Mouse (Mus musculus): Measurements from ENCODE around the gene Cracr2a. TPM values are rescaled to one million over a fixed set of nuclear protein-coding genes. Genes with fewer than 3 reads are reported as not detected.

Gene Cracr2a
- polyA plus RNA-seq, 1 experiment: 15.4 TPM

GRCm38 (mm10) chr6:127531412-127532205 lies 29.5 kb upstream of the Cracr2a start:
- Histone ChIP-seq H3K4me1 (ENCODE audit: control insufficient read depth, insufficient read depth, low read length) (peaks cover 4% of the 10 kb centered on the region; the same call in 1 of the 2 replicates), H3K27ac (ENCODE audit: control insufficient read depth, insufficient read depth, low read depth, low read length, poor library complexity) (peak overlapping the region; percentile 73), H3K4me3 (replicated peaks; ENCODE audit: control insufficient read depth, low read depth, low read length) (no peak overlapping the region)
- WGBS: 36% methylated on average over 3 of the region's 3 CpGs
- TF ChIP-seq POLR2A (IDR thresholded peaks at IDR 0.05; ENCODE audit: borderline replicate concordance, control insufficient read depth, low read depth, low read length) (no peak), CTCF (IDR thresholded peaks at IDR 0.05; ENCODE audit: control insufficient read depth, insufficient read depth, low read length) (no peak)

- TF ChIP-seq POLR2A (IDR thresholded peaks at IDR 0.05; ENCODE audit: borderline replicate concordance, control insufficient read depth, low read depth, low read length) (no peak), CTCF (IDR thresholded peaks at IDR 0.05; ENCODE audit: control insufficient read depth, insufficient read depth, low read length) (no peak)
- Histone ChIP-seq H3K27ac (ENCODE audit: control insufficient read depth, insufficient read depth, low read depth, low read length, poor library complexity) (peak overlapping the region; percentile 73), H3K4me1 (ENCODE audit: control insufficient read depth, insufficient read depth, low read length) (peaks cover 4% of the 10 kb centered on the region; the same call in 1 of the 2 replicates), H3K4me3 (replicated peaks; ENCODE audit: control insufficient read depth, low read depth, low read length) (no peak overlapping the region)
- 60% methylated on average over 5 of the region's 5 CpGs for WGBS
Measured at GRCm38 (mm10) chr6:127532304-127532703, 28.8 kb upstream of the Cracr2a start.

GRCm38 (mm10) chr6:127533766-127534165 lies 27.4 kb upstream of the Cracr2a start:
- Histone ChIP-seq H3K27ac (ENCODE audit: control insufficient read depth, insufficient read depth, low read depth, low read length, poor library complexity) (no peak overlapping the region), H3K4me3 (replicated peaks; ENCODE audit: control insufficient read depth, low read depth, low read length) (no peak overlapping the region), H3K4me1 (ENCODE audit: control insufficient read depth, insufficient read depth, low read length) (peaks cover 3% of the 10 kb centered on the region; the same call in 1 of the 2 replicates)
- TF ChIP-seq CTCF (IDR thresholded peaks at IDR 0.05; ENCODE audit: control insufficient read depth, insufficient read depth, low read length): no peak
- TF ChIP-seq POLR2A (IDR thresholded peaks at IDR 0.05; ENCODE audit: borderline replicate concordance, control insufficient read depth, low read depth, low read length): no peak
- 90% methylated on average over 5 of the region's 5 CpGs for WGBS

- 71% methylated on average over 7 of the region's 7 CpGs for WGBS
- TF ChIP-seq CTCF (IDR thresholded peaks at IDR 0.05; ENCODE audit: control insufficient read depth, insufficient read depth, low read length) (no peak), POLR2A (IDR thresholded peaks at IDR 0.05; ENCODE audit: borderline replicate concordance, control insufficient read depth, low read depth, low read length) (no peak)
- Histone ChIP-seq H3K4me3 (replicated peaks; ENCODE audit: control insufficient read depth, low read depth, low read length) (no peak overlapping the region), H3K27ac (ENCODE audit: control insufficient read depth, insufficient read depth, low read depth, low read length, poor library complexity) (no peak overlapping the region), H3K4me1 (ENCODE audit: control insufficient read depth, insufficient read depth, low read length) (no peaks in the 10 kb centered on the region; the same call in 1 of the 2 replicates)
Measured at GRCm38 (mm10) chr6:127537035-127537434, 24.1 kb upstream of the Cracr2a start.

GRCm38 (mm10) chr6:127538118-127538517 lies 23.0 kb upstream of the Cracr2a start:
- H3K27ac ChIP-seq (ENCODE audit: control insufficient read depth, insufficient read depth, low read depth, low read length, poor library complexity): no peak overlapping the region
- TF ChIP-seq CTCF (IDR thresholded peaks at IDR 0.05; ENCODE audit: control insufficient read depth, insufficient read depth, low read length): no peak
- no peak for TF ChIP-seq POLR2A (IDR thresholded peaks at IDR 0.05; ENCODE audit: borderline replicate concordance, control insufficient read depth, low read depth, low read length)
- 83% methylated on average over 2 of the region's 2 CpGs for WGBS
- H3K4me1 ChIP-seq (ENCODE audit: control insufficient read depth, insufficient read depth, low read length): no peaks in the 10 kb centered on the region; the same call in 1 of the 2 replicates
- H3K4me3 ChIP-seq (replicated peaks; ENCODE audit: control insufficient read depth, low read depth, low read length): no peak overlapping the region

GRCm38 (mm10) chr6:127539226-127539625 lies 21.9 kb upstream of the Cracr2a start:
- Histone ChIP-seq H3K27ac (ENCODE audit: control insufficient read depth, insufficient read depth, low read depth, low read length, poor library complexity) (no peak overlapping the region), H3K4me3 (replicated peaks; ENCODE audit: control insufficient read depth, low read depth, low read length) (no peak overlapping the region), H3K4me1 (ENCODE audit: control insufficient read depth, insufficient read depth, low read length) (no peaks in the 10 kb centered on the region; the same call in 1 of the 2 replicates)
- no peak for TF ChIP-seq POLR2A (IDR thresholded peaks at IDR 0.05; ENCODE audit: borderline replicate concordance, control insufficient read depth, low read depth, low read length)
- TF ChIP-seq CTCF (IDR thresholded peaks at IDR 0.05; ENCODE audit: control insufficient read depth, insufficient read depth, low read length): no peak
- 41% methylated on average over 4 of the region's 4 CpGs for WGBS

GRCm38 (mm10) chr6:127539659-127540058 lies 21.5 kb upstream of the Cracr2a start:
- 56% methylated on average over 5 of the region's 5 CpGs for WGBS

GRCm38 (mm10) chr6:127540517-127540916 lies 20.6 kb upstream of the Cracr2a start:
- TF ChIP-seq CTCF (IDR thresholded peaks at IDR 0.05; ENCODE audit: control insufficient read depth, insufficient read depth, low read length) (no peak), POLR2A (IDR thresholded peaks at IDR 0.05; ENCODE audit: borderline replicate concordance, control insufficient read depth, low read depth, low read length) (no peak)
- H3K4me1 ChIP-seq (ENCODE audit: control insufficient read depth, insufficient read depth, low read length): no peaks in the 10 kb centered on the region; the same call in 1 of the 2 replicates
- H3K27ac ChIP-seq (ENCODE audit: control insufficient read depth, insufficient read depth, low read depth, low read length, poor library complexity): no peak overlapping the region
- WGBS: 48% methylated on average over 4 of the region's 4 CpGs
- H3K4me3 ChIP-seq (replicated peaks; ENCODE audit: control insufficient read depth, low read depth, low read length): no peak overlapping the region

More at GRCm38 (mm10) chr6:127539659-127540058, 21.5 kb upstream of the Cracr2a start:
- Histone ChIP-seq H3K4me3 (replicated peaks; ENCODE audit: control insufficient read depth, low read depth, low read length) (no peak overlapping the region), H3K27ac (ENCODE audit: control insufficient read depth, insufficient read depth, low read depth, low read length, poor library complexity) (no peak overlapping the region), H3K4me1 (ENCODE audit: control insufficient read depth, insufficient read depth, low read length) (no peaks in the 10 kb centered on the region; the same call in 1 of the 2 replicates)
- no peak for TF ChIP-seq CTCF (IDR thresholded peaks at IDR 0.05; ENCODE audit: control insufficient read depth, insufficient read depth, low read length)
- TF ChIP-seq POLR2A (IDR thresholded peaks at IDR 0.05; ENCODE audit: borderline replicate concordance, control insufficient read depth, low read depth, low read length): no peak

Measured in bone marrow, adult 2 months (tissue).